Mouse (Mus musculus): Measurements from ENCODE around the gene Prrxl1.

Prrxl1 gene

GRCm38 (mm10) chr14:32628584-32628983, 29.4 kb downstream of the Prrxl1 start:
- DNase-seq: no peak

DNA sequence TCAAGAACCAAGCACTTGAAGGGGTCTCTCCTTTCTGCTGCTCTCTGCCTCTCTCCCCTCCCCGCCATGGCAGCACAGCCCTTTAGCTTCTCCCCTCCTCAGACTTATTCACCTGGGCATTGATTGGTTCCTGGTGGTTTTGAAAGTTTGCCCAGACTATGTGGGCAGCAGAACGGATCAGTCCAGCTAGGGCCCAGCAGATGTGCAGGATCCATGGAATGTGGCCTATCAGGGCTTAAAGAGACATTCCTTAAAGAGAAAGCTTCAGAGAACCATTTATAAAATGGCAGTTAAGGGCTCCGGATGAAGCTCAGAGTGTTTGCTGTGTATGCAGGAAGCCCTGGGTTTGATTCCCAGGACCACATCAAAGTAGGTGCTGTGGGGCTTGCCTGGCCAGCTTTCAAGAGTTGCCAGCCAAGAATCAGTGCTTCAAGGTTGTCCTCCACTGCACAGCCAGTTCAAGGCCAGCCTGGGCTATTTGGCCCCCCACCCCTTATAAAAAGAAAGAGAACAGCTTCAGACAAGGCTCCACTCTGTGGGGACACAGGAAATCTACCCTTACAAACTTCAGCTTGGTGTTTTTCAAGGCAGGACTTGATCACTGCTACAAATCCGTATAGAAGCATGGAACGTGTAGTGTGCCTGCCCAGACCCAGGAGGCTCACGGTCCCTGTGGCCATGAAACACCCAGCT, 33.8 kb downstream of the Prrxl1 start:
- DNase-seq: no peak

DNA sequence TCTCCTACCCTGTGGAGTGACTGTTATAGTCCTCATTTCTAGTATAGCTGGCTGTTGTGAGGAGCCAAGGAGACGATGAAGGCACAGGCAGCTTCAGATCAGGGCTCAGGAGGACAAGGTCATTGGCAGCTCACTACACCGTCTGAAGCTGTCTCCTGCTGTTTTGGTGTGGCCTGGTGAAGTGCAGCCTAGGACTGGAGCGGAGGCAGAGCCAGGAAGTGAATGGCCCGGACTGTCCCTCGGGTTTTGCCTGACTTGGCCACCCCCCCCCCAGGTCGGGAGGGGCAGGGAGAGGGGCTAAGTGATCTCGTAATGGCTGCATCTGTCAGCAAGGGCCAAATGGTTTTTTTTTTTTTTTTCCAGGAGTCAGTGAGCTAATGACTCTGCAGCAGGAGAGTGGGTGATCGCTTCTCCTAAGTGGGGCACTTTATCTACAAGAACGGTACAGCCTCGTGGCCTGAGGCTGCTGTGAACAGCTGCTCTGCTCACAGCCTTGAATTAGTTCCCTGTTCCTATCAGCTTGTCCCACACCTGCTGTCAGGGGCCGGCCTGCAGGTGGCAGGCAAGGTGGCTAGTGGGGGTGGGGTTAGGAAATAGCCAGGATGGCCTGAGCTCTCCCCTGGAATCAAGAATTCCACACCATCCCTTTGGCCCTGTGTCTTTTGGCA, 34.9 kb downstream of the Prrxl1 start:
- no peak for DNase-seq

- DNase-seq: no peak
Observed at GRCm38 (mm10) chr14:32638485-32638884, 39.3 kb downstream of the Prrxl1 start.

DNA sequence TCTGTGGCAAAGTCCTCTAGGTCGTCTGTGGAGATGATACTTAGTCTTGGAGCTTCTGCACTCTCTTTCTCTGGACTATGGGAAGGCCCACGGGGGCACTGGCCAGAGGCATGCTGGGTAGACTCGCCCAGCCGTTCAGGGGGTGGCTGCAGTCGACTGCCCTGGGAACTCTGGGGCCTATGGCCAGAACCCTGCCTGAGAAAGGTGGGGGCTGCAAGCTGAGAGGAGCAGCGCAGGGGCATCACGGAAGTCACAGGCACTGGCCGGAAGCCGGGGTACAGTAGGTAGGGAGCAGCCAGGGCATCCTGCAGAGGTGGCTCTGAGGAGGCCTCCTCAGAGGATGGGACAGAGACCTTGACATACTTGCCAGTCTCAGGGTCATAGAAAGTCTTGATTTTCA, 60.6 kb downstream of the Prrxl1 start:
- DNase-seq: no peak

- no peak for DNase-seq
Observed at GRCm38 (mm10) chr14:32663099-32663498, 63.9 kb downstream of the Prrxl1 start.

DNA sequence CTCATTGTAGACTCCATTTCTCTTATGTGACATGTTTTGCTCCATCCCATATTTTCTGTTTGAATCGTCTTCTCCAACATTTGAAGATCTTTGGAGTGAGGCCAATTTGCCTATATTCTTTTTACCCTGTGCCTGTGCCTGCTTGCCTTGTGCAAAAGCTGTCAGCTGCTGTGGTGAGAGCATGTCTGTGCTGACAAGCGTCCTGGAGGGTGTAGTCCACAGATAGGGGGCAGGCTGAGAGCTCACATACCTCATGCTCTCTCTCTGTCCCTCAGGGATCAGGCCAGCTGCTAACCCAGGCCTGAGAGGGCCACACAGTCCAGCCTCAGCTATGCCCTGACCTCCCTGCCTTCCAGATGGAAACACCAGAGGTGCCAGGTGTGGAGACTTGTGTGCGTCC, 74.0 kb downstream of the Prrxl1 start:
- DNase-seq: no peak

GRCm38 (mm10) chr14:32678565-32678964, 79.4 kb downstream of the Prrxl1 start:
- DNase-seq: no peak

DNA sequence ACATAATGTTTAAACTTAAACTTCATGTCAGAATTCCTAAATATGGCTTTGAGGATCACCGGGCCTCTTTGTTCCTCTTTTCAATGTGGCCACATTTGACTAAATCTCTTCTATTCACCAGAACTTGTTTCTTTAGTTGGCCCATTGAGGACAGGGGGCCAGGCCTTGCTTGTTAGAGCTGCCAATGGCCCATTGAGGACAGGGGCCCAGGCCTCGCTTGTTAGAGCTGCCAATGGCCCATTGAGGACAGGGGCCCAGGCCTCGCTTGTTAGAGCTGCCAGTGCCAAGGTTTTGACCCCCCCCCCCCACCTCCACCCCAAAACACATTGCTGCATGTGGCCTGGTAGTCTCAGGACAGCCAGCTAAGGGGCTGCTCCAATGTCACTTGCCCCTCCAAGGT, 82.4 kb downstream of the Prrxl1 start:
- no peak for DNase-seq

DNA sequence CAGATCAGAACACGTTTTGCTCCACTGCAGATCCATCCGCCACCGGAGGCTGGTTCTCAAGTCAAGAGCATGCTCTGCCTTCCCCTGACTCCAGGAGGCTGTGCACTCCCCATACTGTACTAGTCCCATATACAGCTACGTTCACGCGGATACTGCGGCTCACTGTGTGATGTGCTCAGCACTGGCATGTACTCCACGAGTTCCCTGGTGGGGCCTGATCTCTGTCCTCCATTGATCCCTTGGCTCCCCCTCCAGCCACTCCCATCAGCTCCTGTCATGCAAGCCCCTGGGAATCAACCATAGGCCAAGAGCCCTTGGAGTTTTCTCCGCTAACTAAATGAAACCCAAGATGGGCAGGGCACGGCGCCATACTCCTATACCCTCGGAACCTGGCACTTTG, 83.3 kb downstream of the Prrxl1 start:
- no peak for DNase-seq

GRCm38 (mm10) chr14:32683251-32683838, 84.1 kb downstream of the Prrxl1 start:
- DNase-seq: no peak

GRCm38 (mm10) chr14:32683982-32684734, 85.0 kb downstream of the Prrxl1 start:
- DNase-seq: peak; percentile 21

GRCm38 (mm10) chr14:32684735-32685105, 85.5 kb downstream of the Prrxl1 start:
- no peak for DNase-seq

- no peak for DNase-seq
Observed at GRCm38 (mm10) chr14:32685124-32685826, 86.1 kb downstream of the Prrxl1 start, which contains the start of gene 3425401B19Rik. Gene 3425401B19Rik, minus strand, starts transcription at chr14:32685293.

- no peak for DNase-seq
Observed at GRCm38 (mm10) chr14:32695906-32696305, 96.7 kb downstream of the Prrxl1 start.

DNA sequence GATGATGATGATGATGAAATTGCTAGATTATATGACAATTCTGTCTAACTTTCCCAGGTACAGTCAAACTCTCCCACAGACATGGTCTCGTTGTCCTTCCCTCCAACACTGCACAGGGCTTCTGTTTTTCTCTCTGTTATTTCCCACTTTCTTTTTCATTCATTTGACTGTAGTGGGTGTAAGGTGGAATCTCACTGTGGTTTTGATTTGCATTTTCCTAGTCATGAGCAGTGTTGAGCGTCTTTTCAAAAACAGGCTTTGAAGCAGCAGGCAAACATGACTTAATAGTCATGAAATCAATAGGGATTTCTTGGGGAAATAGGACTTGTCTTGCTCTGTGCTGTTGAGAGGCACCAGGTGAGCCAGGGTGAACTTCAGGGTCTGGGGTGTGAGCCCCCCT, 97.1 kb downstream of the Prrxl1 start:
- DNase-seq: no peak

DNA sequence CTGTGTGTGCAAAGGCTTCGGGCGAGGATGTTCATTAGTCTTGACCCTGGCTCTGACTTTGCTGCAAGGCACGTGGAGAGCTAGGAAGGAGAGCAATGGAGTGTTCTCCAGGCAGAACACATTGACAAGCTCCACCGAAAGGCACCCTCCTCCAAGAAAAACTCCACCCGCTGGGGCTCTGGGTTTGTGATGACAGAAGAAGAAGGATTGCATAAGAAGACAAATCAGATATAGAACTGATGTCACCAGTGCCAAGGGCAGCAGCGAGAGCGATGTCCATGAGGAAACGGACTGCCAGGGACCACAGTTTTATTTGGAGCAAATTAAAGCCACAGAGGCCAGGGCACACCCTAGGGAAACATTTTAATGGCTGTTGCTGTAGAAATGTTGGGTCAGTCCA, 98.6 kb downstream of the Prrxl1 start:
- DNase-seq: no peak

GRCm38 (mm10) chr14:32698556-32698955, 99.3 kb downstream of the Prrxl1 start:
- no peak for DNase-seq
